Mouse (Mus musculus) small intestine, adult 2 months (tissue): Measurements from ENCODE around the gene Gm16181. TPM values are rescaled to one million over a fixed set of nuclear protein-coding genes. Genes with fewer than 3 reads are reported as not detected.

Experiments used
- H3K27ac ChIP-seq: fragments of 200-500 bp; 2 replicates; pipeline ENCODE4 v1.5.1; 2012; ENCODE audit warnings: low read depth, low read length, control low read depth, inconsistent platforms; ENCODE audit not compliant: insufficient read depth
- H3K27me3 ChIP-seq: fragments of 200-500 bp; 2 replicates; pipeline ENCODE4 v1.6.1; 2012; ENCODE audit warnings: mild to moderate bottlenecking, moderate library complexity, low read length, inconsistent platforms; ENCODE audit not compliant: control insufficient read depth, insufficient read depth
- H3K36me3 ChIP-seq: fragments of 200-500 bp; 2 replicates; pipeline ENCODE4 v1.6.1; 2012; ENCODE audit warnings: mild to moderate bottlenecking, low read length, control low read depth, inconsistent platforms; ENCODE audit not compliant: control insufficient read depth, insufficient read depth
- H3K4me1 ChIP-seq: fragments of 200-500 bp; 2 replicates; pipeline ENCODE4 v1.6.1; 2012; ENCODE audit warnings: low read length, inconsistent platforms, mixed read lengths; ENCODE audit not compliant: control insufficient read depth, insufficient read depth, insufficient read length
- H3K4me3 ChIP-seq: fragments of 200-500 bp; 2 replicates; pipeline ENCODE4 v1.5.1; 2012; ENCODE audit warnings: low read depth, mild to moderate bottlenecking, control low read depth, inconsistent platforms, low read length, moderate library complexity
- CTCF ChIP-seq: fragments of 200-500 bp; IDR thresholded peaks from 2 replicates; pipeline ENCODE4 v1.5.1; 2012; ENCODE audit warnings: low read depth, mild to moderate bottlenecking, control low read depth, inconsistent platforms, low read length, moderate library complexity, mixed read lengths; ENCODE audit not compliant: insufficient replicate concordance, insufficient read length; ENCODE audit errors: extremely low read depth
- POLR2A ChIP-seq: fragments of 200-500 bp; IDR thresholded peaks from 2 replicates; pipeline ENCODE4 v1.6.1; 2012; ENCODE audit warnings: low read depth, mild to moderate bottlenecking, control low read depth, inconsistent platforms, low read length, moderate library complexity
- WGBS: fragments of 180-500 bp; shearing (Covaris S2); methylation state at CpG from one replicate; pipeline ENCODE4 v1.1.7; 2018; 5-methylcytosine and 5-hydroxymethylcytosine counted together
- polyA plus RNA-seq: library from polyadenylated mRNA; depleted of rRNA; stranded (reverse); fragments of >200 nt; gene quantifications from 2 replicates; pipeline ENCODE4 v1.2.3, GENCODE M21; 2012

The Gm16181 gene
- polyA plus RNA-seq, 1 experiment = not detected

GRCm38 (mm10) chr17:35251981-35252380 lies 31.3 kb downstream of the Gm16181 start:
- no peak overlapping the region for H3K27ac ChIP-seq
- no peaks in the 10 kb centered on the region for H3K4me1 ChIP-seq
- TF ChIP-seq POLR2A (no peak), CTCF (no peak)
- WGBS = 83% methylated on average over 5 of the region's 5 CpGs
- H3K36me3 ChIP-seq = peaks cover 65% of the 10 kb centered on the region
- H3K4me3 ChIP-seq = no peak overlapping the region
- no peaks in the 10 kb centered on the region for H3K27me3 ChIP-seq

- WGBS = 79% methylated on average over 18 of the region's 18 CpGs
- Histone ChIP-seq H3K4me3 (no peak overlapping the region), H3K4me1 (no peaks in the 10 kb centered on the region), H3K36me3 (peaks cover 58% of the 10 kb centered on the region), H3K27me3 (no peaks in the 10 kb centered on the region), H3K27ac (no peak overlapping the region)
- TF ChIP-seq CTCF (no peak), POLR2A (no peak)
Measured at GRCm38 (mm10) chr17:35252619-35253292, 32.1 kb downstream of the Gm16181 start.

- WGBS = 77% methylated on average over 32 of the region's 32 CpGs
- no peak overlapping the region for H3K4me3 ChIP-seq
- H3K36me3 ChIP-seq = peaks cover 52% of the 10 kb centered on the region
Measured at GRCm38 (mm10) chr17:35253293-35254093, 32.9 kb downstream of the Gm16181 start.

GRCm38 (mm10) chr17:35254241-35255098 lies 33.8 kb downstream of the Gm16181 start:
- Histone ChIP-seq H3K4me3 (no peak overlapping the region), H3K4me1 (peaks cover 3% of the 10 kb centered on the region; the same call in 1 of the 2 replicates), H3K36me3 (peaks cover 42% of the 10 kb centered on the region), H3K27ac (no peak overlapping the region), H3K27me3 (no peaks in the 10 kb centered on the region)
- WGBS = 55% methylated on average over 11 of the region's 11 CpGs
- TF ChIP-seq POLR2A = no peak
- peak; percentile 86; the same call in 1 of the 2 replicates for TF ChIP-seq CTCF

More at GRCm38 (mm10) chr17:35253293-35254093, 32.9 kb downstream of the Gm16181 start:
- Histone ChIP-seq H3K27ac (no peak overlapping the region), H3K27me3 (no peaks in the 10 kb centered on the region), H3K4me1 (no peaks in the 10 kb centered on the region)
- no peak for TF ChIP-seq POLR2A
- TF ChIP-seq CTCF = no peak

GRCm38 (mm10) chr17:35255301-35255700 lies 34.7 kb downstream of the Gm16181 start:
- 66% methylated on average over 3 of the region's 3 CpGs for WGBS
- TF ChIP-seq POLR2A (no peak), CTCF (no peak)
- peaks cover 34% of the 10 kb centered on the region for H3K36me3 ChIP-seq
- H3K4me1 ChIP-seq = peaks cover 7% of the 10 kb centered on the region; the same call in 1 of the 2 replicates
- H3K4me3 ChIP-seq = no peak overlapping the region
- no peaks in the 10 kb centered on the region for H3K27me3 ChIP-seq
- H3K27ac ChIP-seq = no peak overlapping the region

DNA sequence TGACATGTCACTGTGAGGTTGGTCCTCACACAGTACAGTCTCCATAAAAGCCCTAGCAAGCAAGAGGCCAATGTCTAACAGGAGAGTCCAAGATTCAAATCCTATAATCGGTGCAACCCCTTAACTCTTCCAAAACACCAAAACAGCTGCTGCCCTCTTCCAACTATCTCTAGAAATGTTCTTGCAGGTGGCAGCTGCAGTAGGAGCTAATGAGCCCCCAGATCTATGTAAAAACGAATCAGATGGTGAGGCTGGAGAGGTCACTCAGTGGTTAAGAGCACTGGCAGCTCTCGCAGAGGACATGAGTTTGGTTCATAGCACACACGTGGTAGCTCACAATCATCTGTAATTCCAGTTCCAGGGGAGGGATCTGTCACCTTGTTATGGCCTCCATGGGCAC lies 35.1 kb downstream of the Gm16181 start:
- Histone ChIP-seq H3K27me3 (no peaks in the 10 kb centered on the region), H3K27ac (no peak overlapping the region), H3K4me1 (peaks cover 7% of the 10 kb centered on the region; the same call in 1 of the 2 replicates), H3K36me3 (peaks cover 30% of the 10 kb centered on the region), H3K4me3 (no peak overlapping the region)
- 41% methylated on average over 4 of the region's 4 CpGs for WGBS
- no peak for TF ChIP-seq CTCF
- TF ChIP-seq POLR2A = no peak
